Mouse (Mus musculus) embryonic facial prominence, embryonic 12.5 days (tissue): ENCODE measurements at regions not wholly inside any gene's neighbourhood (a gene's known extent, or its start where the extent isn't known, plus 50 kb on each side); places are given as distances from the start of the nearest gene placed in this dataset.
A peak's percentile ranks its signal among the peaks of the same experiment; 100 is the strongest.
"Not testable (repeated sequence)": the region's sequence is repeated elsewhere in the genome, so short reads cannot be mapped to it uniquely, and the experiment has no call there.

Source experiments
- ATAC-seq: fragments of 200-750 bp; cut with Nextera tagmentation; 2 replicates; pipeline ENCODE4 v1.8.0; 2017; ENCODE audit not compliant: insufficient number of reproducible peaks, insufficient read depth, low FRiP score, low TSS enrichment
- H3K27ac ChIP-seq: fragments of 300-500 bp; sonication (generic); 2 replicates; pipeline ENCODE4 v1.5.1; 2016; ENCODE audit warnings: mild to moderate bottlenecking
- H3K27me3 ChIP-seq: fragments of 300-500 bp; sonication (generic); 2 replicates; pipeline ENCODE4 v1.6.1; 2016; ENCODE audit warnings: mild to moderate bottlenecking, moderate library complexity
- H3K36me3 ChIP-seq: fragments of 300-500 bp; sonication (generic); 2 replicates; pipeline ENCODE4 v1.6.1; 2016; ENCODE audit warnings: mild to moderate bottlenecking
- H3K4me1 ChIP-seq: fragments of 300-500 bp; sonication (generic); 2 replicates; pipeline ENCODE4 v1.6.1; 2016
- H3K4me2 ChIP-seq: fragments of 300-500 bp; sonication (generic); replicated peaks from 2 replicates; pipeline ENCODE4 v1.6.1; 2016; ENCODE audit warnings: mild to moderate bottlenecking, moderate library complexity
- H3K4me3 ChIP-seq: fragments of 300-500 bp; sonication (generic); 2 replicates; pipeline ENCODE4 v1.5.1; 2016; ENCODE audit warnings: mild to moderate bottlenecking
- H3K9ac ChIP-seq: fragments of 300-500 bp; sonication (generic); 2 replicates; pipeline ENCODE4 v1.6.1; 2016; ENCODE audit warnings: mild to moderate bottlenecking, moderate library complexity
- H3K9me3 ChIP-seq: fragments of 300-500 bp; sonication (generic); 2 replicates; pipeline ENCODE4 v1.6.1; 2016; ENCODE audit warnings: mild to moderate bottlenecking, moderate library complexity
- WGBS: fragments of 180-500 bp; shearing (Covaris S2); methylation state at CpG from one replicate; pipeline ENCODE4 v1.1.7; 2016; 5-methylcytosine and 5-hydroxymethylcytosine counted together

DNA sequence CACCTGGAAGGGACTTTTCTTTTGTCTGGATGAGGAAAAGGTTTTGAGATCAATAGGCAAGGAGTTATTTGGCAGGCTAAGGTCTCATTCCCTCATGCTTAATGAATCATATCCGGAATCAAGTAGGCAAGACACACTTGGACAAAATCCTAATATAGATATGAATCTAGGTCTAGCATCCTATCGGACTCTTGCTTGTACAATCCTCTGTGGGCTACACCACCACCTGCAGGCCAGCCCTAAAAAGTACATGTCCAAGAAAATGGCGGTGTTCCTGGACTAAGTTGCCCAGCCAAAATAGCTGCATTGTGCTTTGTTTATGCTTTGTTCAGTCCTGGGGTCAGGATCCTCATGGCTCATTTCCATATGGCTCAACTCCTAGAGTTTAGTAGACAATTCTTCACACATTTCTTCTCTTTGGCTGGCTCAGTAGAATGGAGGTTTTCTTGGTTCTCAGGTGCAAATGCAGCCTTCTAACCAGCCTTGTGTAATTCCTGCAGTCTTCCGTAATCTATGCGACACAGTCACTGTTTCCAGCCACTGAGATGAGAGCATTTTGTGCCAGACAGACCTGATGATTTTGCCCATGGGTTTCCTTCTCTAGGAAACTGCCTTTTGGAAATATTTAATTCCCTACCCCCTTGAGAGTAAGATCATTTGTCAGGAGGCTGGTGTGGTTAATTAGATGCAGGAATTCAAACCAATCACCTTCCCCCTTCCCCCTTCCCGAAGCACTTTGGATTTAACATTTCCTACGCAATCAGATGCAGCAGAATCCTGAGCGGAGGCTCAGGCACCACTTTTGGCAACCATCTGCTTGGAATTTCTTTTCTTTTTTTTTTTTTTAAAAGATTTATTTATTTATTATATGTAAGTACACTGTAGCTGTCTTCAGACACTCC is 80.6 kb upstream of the Tcf12 start:
- Histone ChIP-seq H3K4me1 (peaks cover 11% of the 10 kb centered on the region; the same call in 1 of the 2 replicates), H3K9ac (no peak overlapping the region), H3K36me3 (no peaks in the 10 kb centered on the region), H3K27me3 (no peaks in the 10 kb centered on the region), H3K9me3 (no peaks in the 10 kb centered on the region), H3K27ac (0 out of 2 replicates have a peak overlapping the region, but pooled peaks have one; percentile 12), H3K4me3 (no peak overlapping the region), H3K4me2 (no peak overlapping the region)
- 36% methylated on average over 8 of the region's 8 CpGs for WGBS
- no peak for ATAC-seq

DNA sequence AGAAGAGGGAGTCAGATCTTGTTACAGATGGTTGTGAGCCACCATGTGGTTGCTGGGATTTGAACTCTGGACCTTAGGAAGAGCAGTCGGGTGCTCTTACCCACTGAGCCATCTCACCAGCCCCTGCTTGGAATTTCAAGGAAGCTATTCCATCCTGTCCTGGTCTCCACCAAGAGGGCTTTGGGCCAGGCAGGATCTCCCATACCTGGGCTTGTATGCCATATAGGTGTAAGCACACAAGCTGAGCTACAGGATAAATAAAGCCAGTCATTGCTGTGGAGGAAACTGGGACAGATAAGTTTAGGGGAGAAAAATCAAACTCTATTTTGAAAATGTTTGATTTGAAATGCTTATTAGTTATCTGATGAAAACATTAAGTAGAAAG is 81.3 kb upstream of the Tcf12 start:
- not testable (repeated sequence) for H3K4me2 ChIP-seq, H3K36me3 ChIP-seq, H3K4me3 ChIP-seq, H3K9me3 ChIP-seq, H3K9ac ChIP-seq, H3K27me3 ChIP-seq, ATAC-seq, H3K27ac ChIP-seq
- 75% methylated on average over 1 of the region's 1 CpGs for WGBS
- peaks cover 11% of the 10 kb centered on the region; the same call in 1 of the 2 replicates for H3K4me1 ChIP-seq

DNA sequence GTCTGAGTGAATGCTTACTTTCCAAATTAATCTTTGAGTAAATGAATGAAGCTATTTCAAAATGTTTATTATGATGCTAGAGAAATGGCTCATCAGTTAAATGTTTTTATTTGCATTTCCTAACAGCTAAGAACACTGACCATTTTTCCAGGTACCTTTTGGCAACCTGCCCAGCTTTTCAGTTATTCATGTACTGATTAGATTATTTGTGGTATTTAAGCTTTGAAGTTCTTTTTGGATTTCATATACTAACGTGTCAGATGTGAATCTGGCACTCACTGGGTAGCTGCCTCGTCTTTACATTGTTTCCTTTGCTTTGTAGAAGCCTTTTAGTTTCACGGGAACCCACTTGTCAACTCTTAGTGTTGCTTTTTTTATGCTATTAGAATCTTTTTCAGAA is 79.3 kb upstream of the Zfp280d start:
- 73% methylated on average over 3 of the region's 3 CpGs for WGBS
- H3K27me3 ChIP-seq: no peaks in the 10 kb centered on the region
- H3K9me3 ChIP-seq: no peaks in the 10 kb centered on the region
- no peak overlapping the region for H3K27ac ChIP-seq
- H3K4me1 ChIP-seq: peaks cover 11% of the 10 kb centered on the region; the same call in 1 of the 2 replicates
- no peak overlapping the region for H3K4me2 ChIP-seq
- H3K36me3 ChIP-seq: no peaks in the 10 kb centered on the region
- H3K9ac ChIP-seq: no peak overlapping the region
- no peak for ATAC-seq
- H3K4me3 ChIP-seq: no peak overlapping the region

- Histone ChIP-seq H3K4me2 (no peak overlapping the region), H3K36me3 (no peaks in the 10 kb centered on the region), H3K9me3 (no peaks in the 10 kb centered on the region), H3K27me3 (no peaks in the 10 kb centered on the region), H3K27ac (no peak overlapping the region), H3K4me1 (peaks cover 11% of the 10 kb centered on the region; the same call in 1 of the 2 replicates), H3K4me3 (no peak overlapping the region), H3K9ac (no peak overlapping the region)
- ATAC-seq: no peak
- 66% methylated on average over 10 of the region's 10 CpGs for WGBS
Observed at GRCm38 (mm10) chr9:72196626-72197330, 77.9 kb upstream of the Zfp280d start.

- Histone ChIP-seq H3K4me2 (no peak overlapping the region), H3K27ac (no peak overlapping the region), H3K4me1 (peaks cover 9% of the 10 kb centered on the region; the same call in 1 of the 2 replicates), H3K9me3 (no peaks in the 10 kb centered on the region), H3K36me3 (no peaks in the 10 kb centered on the region), H3K9ac (no peak overlapping the region), H3K27me3 (no peaks in the 10 kb centered on the region), H3K4me3 (no peak overlapping the region)
- no peak for ATAC-seq
- WGBS: 70% methylated on average over 11 of the region's 11 CpGs
Observed at GRCm38 (mm10) chr9:72197331-72197732, 77.3 kb upstream of the Zfp280d start.

GRCm38 (mm10) chr9:72198976-72199375 is 75.7 kb upstream of the Zfp280d start:
- Histone ChIP-seq H3K27ac (no peak overlapping the region), H3K9me3 (no peaks in the 10 kb centered on the region), H3K36me3 (no peaks in the 10 kb centered on the region), H3K4me3 (no peak overlapping the region), H3K4me1 (peaks cover 6% of the 10 kb centered on the region; the same call in 1 of the 2 replicates), H3K27me3 (no peaks in the 10 kb centered on the region), H3K9ac (no peak overlapping the region), H3K4me2 (no peak overlapping the region)
- 92% methylated on average over 5 of the region's 5 CpGs for WGBS
- ATAC-seq: no peak

DNA sequence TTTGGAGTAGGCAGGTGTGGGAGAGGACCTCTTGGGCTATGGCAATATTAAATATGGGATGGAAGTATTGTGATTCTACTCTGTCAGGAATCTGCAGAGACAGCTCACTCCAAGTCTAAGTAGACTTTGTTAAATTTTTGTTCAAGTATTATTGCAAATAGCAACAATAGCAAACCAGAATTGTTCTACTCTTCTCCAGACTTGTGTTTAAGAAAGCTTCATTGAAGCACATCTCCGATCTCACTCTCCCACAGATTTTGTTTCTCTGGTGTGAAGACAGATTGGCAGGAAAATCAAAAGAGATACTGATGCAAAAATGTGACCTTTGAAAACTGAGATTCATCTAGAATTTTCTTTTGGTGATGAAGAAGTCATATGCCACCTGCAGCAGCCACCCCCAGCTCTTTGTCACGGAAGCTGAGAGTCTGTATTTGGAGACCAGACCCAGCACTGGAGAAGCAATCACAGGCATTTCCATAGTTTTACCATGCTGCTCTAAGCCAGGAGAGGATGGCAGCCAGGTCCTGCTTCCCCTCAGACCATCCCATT is 70.2 kb upstream of the Zfp280d start:
- Histone ChIP-seq H3K27ac (no peak overlapping the region), H3K4me3 (no peak overlapping the region), H3K4me2 (no peak overlapping the region), H3K4me1 (no peaks in the 10 kb centered on the region), H3K36me3 (no peaks in the 10 kb centered on the region), H3K9ac (no peak overlapping the region), H3K27me3 (no peaks in the 10 kb centered on the region), H3K9me3 (no peaks in the 10 kb centered on the region)
- WGBS: 91% methylated on average over 2 of the region's 2 CpGs
- ATAC-seq: no peak

DNA sequence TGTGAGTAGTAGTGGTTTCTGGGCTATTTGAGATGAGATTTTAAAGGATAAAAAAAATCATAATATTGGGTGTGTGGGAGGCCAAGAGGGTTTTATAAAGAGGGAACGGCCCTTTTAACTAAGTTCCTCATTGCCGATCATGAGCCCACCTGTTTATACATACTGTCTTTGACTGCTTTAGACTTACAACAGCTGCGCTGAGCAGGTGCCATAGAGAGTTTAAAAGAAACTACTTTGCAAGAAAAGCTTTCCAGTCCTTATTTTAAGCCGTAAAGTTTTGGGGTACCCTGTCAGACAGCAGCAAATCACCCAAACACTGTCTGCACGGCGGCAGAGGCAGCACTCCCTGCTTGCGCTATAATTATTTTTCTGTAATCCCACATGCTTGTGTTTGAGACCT is 68.8 kb upstream of the Zfp280d start:
- no peak overlapping the region for H3K9ac ChIP-seq
- no peak overlapping the region for H3K27ac ChIP-seq
- ATAC-seq: no peak
- no peaks in the 10 kb centered on the region for H3K9me3 ChIP-seq
- H3K27me3 ChIP-seq: no peaks in the 10 kb centered on the region
- H3K36me3 ChIP-seq: no peaks in the 10 kb centered on the region
- H3K4me1 ChIP-seq: no peaks in the 10 kb centered on the region
- H3K4me2 ChIP-seq: no peak overlapping the region
- no peak overlapping the region for H3K4me3 ChIP-seq
- 75% methylated on average over 7 of the region's 7 CpGs for WGBS

DNA sequence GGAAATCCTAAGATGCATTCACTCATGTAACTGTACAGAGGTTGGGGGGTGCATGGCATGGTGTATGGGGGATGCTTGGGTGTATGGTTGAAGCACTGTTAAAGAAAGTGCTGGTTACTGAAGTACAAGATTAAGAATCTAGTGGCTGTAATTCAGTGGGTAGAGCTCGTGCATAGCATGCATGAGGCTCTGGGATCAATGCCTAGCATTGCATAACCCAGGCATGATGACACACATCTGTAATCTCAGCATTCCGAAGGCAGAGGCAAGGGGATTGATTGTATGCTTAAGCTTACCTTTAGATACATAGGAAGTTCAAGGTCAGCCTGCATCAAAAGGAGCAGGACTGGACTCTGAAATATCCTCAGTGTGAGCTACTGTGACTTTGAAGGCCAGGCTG is 67.7 kb upstream of the Zfp280d start:
- no peak for ATAC-seq
- 76% methylated on average over 2 of the region's 2 CpGs for WGBS
- H3K27ac ChIP-seq: no peak overlapping the region
- H3K4me2 ChIP-seq: no peak overlapping the region
- H3K27me3 ChIP-seq: no peaks in the 10 kb centered on the region
- H3K36me3 ChIP-seq: no peaks in the 10 kb centered on the region
- H3K9ac ChIP-seq: no peak overlapping the region
- no peaks in the 10 kb centered on the region for H3K9me3 ChIP-seq
- H3K4me3 ChIP-seq: no peak overlapping the region
- no peaks in the 10 kb centered on the region for H3K4me1 ChIP-seq

DNA sequence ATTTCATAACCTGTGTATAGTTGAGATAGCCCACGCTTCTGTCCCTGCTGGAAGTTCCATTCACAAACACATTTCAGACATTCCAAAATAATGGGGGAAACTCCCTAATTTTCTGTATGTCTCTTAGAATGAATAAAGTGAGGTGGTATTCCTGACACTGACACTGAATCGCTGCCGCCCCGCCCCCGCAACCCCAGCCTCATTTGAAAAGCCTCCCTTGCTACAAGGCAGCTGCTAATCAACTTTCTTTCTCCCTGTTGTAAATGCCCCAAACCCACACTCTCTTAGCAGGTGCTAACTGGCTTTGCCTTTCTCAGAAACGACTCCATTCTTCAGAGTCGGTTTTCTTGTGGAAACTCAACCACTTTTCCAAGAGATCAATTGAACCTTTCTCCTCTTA is 66.4 kb upstream of the Zfp280d start:
- H3K27ac ChIP-seq: no peak overlapping the region
- H3K36me3 ChIP-seq: no peaks in the 10 kb centered on the region
- H3K27me3 ChIP-seq: no peaks in the 10 kb centered on the region
- H3K9ac ChIP-seq: no peak overlapping the region
- WGBS: 61% methylated on average over 7 of the region's 7 CpGs
- no peaks in the 10 kb centered on the region for H3K4me1 ChIP-seq
- no peaks in the 10 kb centered on the region for H3K9me3 ChIP-seq
- H3K4me3 ChIP-seq: no peak overlapping the region
- no peak overlapping the region for H3K4me2 ChIP-seq
- no peak for ATAC-seq

DNA sequence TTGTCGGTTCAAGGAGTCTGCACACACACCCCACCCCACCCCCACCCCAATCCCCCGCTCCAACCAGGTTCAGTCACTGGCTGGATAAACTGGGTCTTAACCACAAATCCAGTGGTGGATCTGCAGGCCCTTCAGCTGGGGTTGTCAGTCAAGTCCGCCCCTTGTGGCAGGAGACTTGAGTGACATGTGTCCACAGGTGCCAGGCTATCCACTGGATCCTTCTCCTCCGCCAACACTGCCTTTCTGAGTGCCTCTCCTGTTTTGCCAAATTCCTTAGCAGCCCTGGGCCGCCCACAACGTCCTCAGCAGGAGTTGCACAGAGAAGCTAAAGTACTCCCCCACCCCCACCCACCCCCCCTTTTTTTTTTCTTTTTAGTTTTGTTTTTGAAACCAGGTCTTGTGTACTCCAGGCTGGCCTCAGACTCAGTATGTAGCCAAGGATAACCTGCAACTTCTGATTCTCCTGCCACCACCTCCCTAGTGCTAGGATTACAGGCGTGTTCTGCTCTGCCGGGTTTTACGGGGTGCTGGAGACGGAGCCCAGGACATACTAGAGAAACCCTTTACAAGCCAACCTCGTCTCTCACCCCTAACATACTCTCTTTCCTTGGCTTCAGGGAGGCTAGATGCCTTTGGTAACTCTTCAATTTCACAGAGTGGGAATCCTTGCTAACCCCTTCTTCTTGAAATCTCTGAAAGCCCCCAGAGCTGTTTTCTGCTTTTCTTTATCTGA is 57.2 kb upstream of the Zfp280d start:
- H3K27me3 ChIP-seq: no peaks in the 10 kb centered on the region
- H3K4me3 ChIP-seq: no peak overlapping the region
- ATAC-seq: no peak
- no peaks in the 10 kb centered on the region for H3K9me3 ChIP-seq
- H3K9ac ChIP-seq: no peak overlapping the region
- 63% methylated on average over 11 of the region's 11 CpGs for WGBS
- no peak overlapping the region for H3K27ac ChIP-seq
- no peaks in the 10 kb centered on the region for H3K36me3 ChIP-seq
- peaks cover 5% of the 10 kb centered on the region; the same call in 1 of the 2 replicates for H3K4me1 ChIP-seq
- no peak overlapping the region for H3K4me2 ChIP-seq
